Comparison of ENCODE assay signal across 7 mouse cellular contexts in genomic region chr10:127069281-127070189, GRCm38 (mm10). TPM values are rescaled to one million over a fixed set of nuclear protein-coding genes. Genes with fewer than 3 reads are reported as not detected.
DNase-seq lines count a peak whose midpoint lies in the region; ATAC-seq and TF ChIP-seq lines count a peak whose summit lies in the region.

No protein-coding gene starts in this region.

- no peaks in the 10 kb centered on the region for H3K9me3 ChIP-seq in lung, embryonic 16.5 days (ENCODE audit: control insufficient read depth, low read length)
- no peaks in the 10 kb centered on the region for H3K9me3 ChIP-seq in forebrain, embryonic 14.5 days (replicated peaks; ENCODE audit: control insufficient read depth, low read length)
- H3K9me3 ChIP-seq in liver, postnatal 0 days (ENCODE audit: low read length) = no peaks in the 10 kb centered on the region

- peak; percentile 46 for ATAC-seq in lung, embryonic 16.5 days (ENCODE audit: low read depth)
- peak; percentile 86 for ATAC-seq in forebrain, embryonic 14.5 days
- peak; percentile 17; the same call in 1 of the 2 replicates for ATAC-seq in liver, postnatal 0 days

- no peak for TF ChIP-seq CTCF in liver, postnatal 0 days (IDR thresholded peaks at IDR 0.05; ENCODE audit: low read depth)

- H3K27ac ChIP-seq in lung, embryonic 16.5 days (ENCODE audit: low read length) = peak overlapping the region; percentile 95
- peak overlapping the region; percentile 85 for H3K27ac ChIP-seq in forebrain, embryonic 14.5 days (ENCODE audit: low read depth, low read length)
- peak overlapping the region; percentile 91 for H3K27ac ChIP-seq in liver, postnatal 0 days (ENCODE audit: low read depth)

- H3K27me3 ChIP-seq in lung, embryonic 16.5 days (ENCODE audit: control insufficient read depth, insufficient read depth, low read depth, low read length) = no peaks in the 10 kb centered on the region
- no peaks in the 10 kb centered on the region for H3K27me3 ChIP-seq in forebrain, embryonic 14.5 days (replicated peaks; ENCODE audit: control insufficient read depth, insufficient read depth, low read length)
- H3K27me3 ChIP-seq in liver, postnatal 0 days (ENCODE audit: insufficient read depth, low read length) = no peaks in the 10 kb centered on the region

- H3K4me1 ChIP-seq in lung, embryonic 16.5 days (replicated peaks; ENCODE audit: control insufficient read depth, insufficient read depth, low read length) = peaks cover 25% of the 10 kb centered on the region
- peaks cover 22% of the 10 kb centered on the region for H3K4me1 ChIP-seq in forebrain, embryonic 14.5 days (ENCODE audit: control insufficient read depth, insufficient read depth, low read length)
- H3K4me1 ChIP-seq in liver, postnatal 0 days (ENCODE audit: insufficient read depth) = peaks cover 36% of the 10 kb centered on the region

- H3K4me3 ChIP-seq in lung, embryonic 16.5 days (ENCODE audit: low read length) = peak overlapping the region; percentile 82
- peak overlapping the region; percentile 59 for H3K4me3 ChIP-seq in forebrain, embryonic 14.5 days (ENCODE audit: low read depth, low read length)
- peak overlapping the region; percentile 72 for H3K4me3 ChIP-seq in liver, postnatal 0 days (ENCODE audit: low read depth, low read length)

- H3K36me3 ChIP-seq in lung, embryonic 16.5 days (ENCODE audit: control insufficient read depth, insufficient read depth, low read length) = peaks cover 39% of the 10 kb centered on the region
- H3K36me3 ChIP-seq in forebrain, embryonic 14.5 days (ENCODE audit: control insufficient read depth, insufficient read depth, low read length) = peaks cover 42% of the 10 kb centered on the region
- H3K36me3 ChIP-seq in liver, postnatal 0 days (replicated peaks; ENCODE audit: insufficient read depth, low read length) = peaks cover 30% of the 10 kb centered on the region

- 6% methylated on average over 30 of the region's 30 CpGs for WGBS in lung, embryonic 16.5 days
- WGBS in forebrain, embryonic 14.5 days = 4% methylated on average over 30 of the region's 30 CpGs
- 7% methylated on average over 30 of the region's 30 CpGs for WGBS in liver, postnatal 0 days (ENCODE audit: insufficient replicate concordance)

- DNase-seq in lung, adult 18-20 months = no peak
- DNase-seq in brain, embryonic 18.5 days (ENCODE audit: low read depth, low spot score) = peak; percentile 84
- peak; percentile 92 for DNase-seq in forebrain, embryonic 14.5 days (ENCODE audit: low spot score)
- peak; percentile 36 for DNase-seq in liver, postnatal 0 days
- no peak for DNase-seq in adrenal gland, adult 18-20 months (ENCODE audit: low spot score in 2 of 2)
- DNase-seq in thymus, postnatal 36 days = no peak

- TF ChIP-seq EP300 in liver, postnatal 0 days (IDR thresholded peaks at IDR 0.05; ENCODE audit: low read depth) = no peak

- peak overlapping the region; percentile 78 for H3K4me2 ChIP-seq in lung, embryonic 16.5 days (ENCODE audit: low read depth, low read length)
- H3K4me2 ChIP-seq in forebrain, embryonic 14.5 days (ENCODE audit: low read length) = peak overlapping the region; percentile 80
- H3K4me2 ChIP-seq in liver, postnatal 0 days (ENCODE audit: low read depth, low read length) = peak overlapping the region; percentile 92

- peak overlapping the region; percentile 85 for H3K9ac ChIP-seq in lung, embryonic 16.5 days (ENCODE audit: low read length)
- H3K9ac ChIP-seq in forebrain, embryonic 14.5 days (ENCODE audit: low read length) = peak overlapping the region; percentile 60
- peak overlapping the region; percentile 72 for H3K9ac ChIP-seq in liver, postnatal 0 days (replicated peaks)

RNA-seq across cellular contexts. Expression of gene Tspan31, which starts 0.5 kb away (rescaled TPM):
- 165 and 169 TPM in 2 replicates for polyA plus RNA-seq in lung, embryonic 16.5 days (2015; fragmentation: Nextera tagmentation; extraction: Ambion mirVana)
- 36.7 and 44.5 TPM in 2 replicates for polyA plus RNA-seq in forebrain, embryonic 14.5 days (2014; fragmentation: Nextera tagmentation; extraction: Ambion mirVana)
- 224 and 230 TPM in 2 replicates for polyA plus RNA-seq in liver, postnatal 0 days (2015; fragmentation: Nextera tagmentation; extraction: Ambion mirVana)
- total RNA-seq in adrenal gland, adult 18-20 months (2021) = 100 to 1,000 TPM; 106 to 107 TPM

RNA-seq across cellular contexts. Expression of gene Agap2, which starts 5.5 kb away (rescaled TPM):
- polyA plus RNA-seq in lung, embryonic 16.5 days (2015; fragmentation: Nextera tagmentation; extraction: Ambion mirVana) = 0.04 and 0.58 TPM in 2 replicates
- polyA plus RNA-seq in forebrain, embryonic 14.5 days (2014; fragmentation: Nextera tagmentation; extraction: Ambion mirVana) = 3.9 and 4.7 TPM in 2 replicates
- polyA plus RNA-seq in liver, postnatal 0 days (2015; fragmentation: Nextera tagmentation; extraction: Ambion mirVana) = 0.33 and 0.88 TPM in 2 replicates
- total RNA-seq in adrenal gland, adult 18-20 months (2021) = 1 to 10 TPM; 3.1 to 3.2 TPM

RNA-seq across cellular contexts. Expression of gene Cdk4, which starts 6.2 kb away (rescaled TPM):
- polyA plus RNA-seq in lung, embryonic 16.5 days (2015; fragmentation: Nextera tagmentation; extraction: Ambion mirVana) = 1,550 and 1,646 TPM in 2 replicates
- 1,959 and 2,468 TPM in 2 replicates for polyA plus RNA-seq in forebrain, embryonic 14.5 days (2014; fragmentation: Nextera tagmentation; extraction: Ambion mirVana)
- polyA plus RNA-seq in liver, postnatal 0 days (2015; fragmentation: Nextera tagmentation; extraction: Ambion mirVana) = 209 and 225 TPM in 2 replicates
- total RNA-seq in adrenal gland, adult 18-20 months (2021) = 100 to 1,000 TPM; 138 to 172 TPM

RNA-seq across cellular contexts. Expression of gene March9, which starts 9.6 kb away (rescaled TPM):
- 0.46 and 0.53 TPM in 2 replicates for polyA plus RNA-seq in lung, embryonic 16.5 days (2015; fragmentation: Nextera tagmentation; extraction: Ambion mirVana)
- 8.2 and 8.8 TPM in 2 replicates for polyA plus RNA-seq in forebrain, embryonic 14.5 days (2014; fragmentation: Nextera tagmentation; extraction: Ambion mirVana)
- polyA plus RNA-seq in liver, postnatal 0 days (2015; fragmentation: Nextera tagmentation; extraction: Ambion mirVana) = 0.04 and 0.06 TPM in 2 replicates
- 1 to 10 TPM; 6.3 to 6.8 TPM for total RNA-seq in adrenal gland, adult 18-20 months (2021)

RNA-seq across cellular contexts. Expression of gene Cyp27b1, which starts 21.5 kb away (rescaled TPM):
- 0.11 and 0.38 TPM in 2 replicates for polyA plus RNA-seq in lung, embryonic 16.5 days (2015; fragmentation: Nextera tagmentation; extraction: Ambion mirVana)
- 0.09 TPM in 1 of 2 replicates, not detected in the other for polyA plus RNA-seq in forebrain, embryonic 14.5 days (2014; fragmentation: Nextera tagmentation; extraction: Ambion mirVana)
- polyA plus RNA-seq in liver, postnatal 0 days (2015; fragmentation: Nextera tagmentation; extraction: Ambion mirVana) = not detected in 2 replicates
- under 1 TPM; 0.42 to 0.56 TPM for total RNA-seq in adrenal gland, adult 18-20 months (2021)

Comparison
In these comparisons a context has a peak if more than half of its experiments do, and no peak if none do; other contexts are left out.
1. ATAC-seq: peak in every context shown above with its lines; median percentile 86 in forebrain, embryonic 14.5 days; 46 in lung, embryonic 16.5 days; 17 in liver, postnatal 0 days.
2. DNase-seq: peak in brain, embryonic 18.5 days (single experiment), forebrain, embryonic 14.5 days (single experiment) and liver, postnatal 0 days (single experiment); none in lung, adult 18-20 months (0 of 2), adrenal gland, adult 18-20 months (0 of 2) and thymus, postnatal 36 days (0 of 2).
3. Peak in every context shown above with its lines, with median percentiles within 50 percentile points of each other: H3K27ac ChIP-seq, H3K4me2 ChIP-seq, H3K4me3 ChIP-seq and H3K9ac ChIP-seq.